Mouse (Mus musculus) fat pad, adult 2 months (tissue): ENCODE measurements around the gene Anapc15-ps.
"Not testable (repeated sequence)": the region's sequence is repeated elsewhere in the genome, so short reads cannot be mapped to it uniquely, and the experiment has no call there.

Experiments used
- DNase-seq: peaks from one replicate; pipeline ENCODE4 v3.0.0-alpha.2; 2011; ENCODE audit warnings: low read depth, low spot score; ENCODE audit errors: extremely low read depth

Gene Anapc15-ps

GRCm38 (mm10) chr10:95634751-95635150 is 38.5 kb downstream of the Anapc15-ps start:
- DNase-seq = no peak

- no peak for DNase-seq
Observed at GRCm38 (mm10) chr10:95634261-95634660, 39.0 kb downstream of the Anapc15-ps start.

GRCm38 (mm10) chr10:95631568-95631967 is 41.7 kb downstream of the Anapc15-ps start:
- no peak for DNase-seq

- no peak for DNase-seq
Observed at GRCm38 (mm10) chr10:95630726-95631345, 42.4 kb downstream of the Anapc15-ps start.

- DNase-seq = not testable (repeated sequence)
Observed at GRCm38 (mm10) chr10:95630166-95630565, 43.1 kb downstream of the Anapc15-ps start.

GRCm38 (mm10) chr10:95628338-95628737 is 44.9 kb downstream of the Anapc15-ps start:
- DNase-seq = no peak

GRCm38 (mm10) chr10:95627381-95627780 is 45.9 kb downstream of the Anapc15-ps start:
- DNase-seq = no peak

GRCm38 (mm10) chr10:95625300-95625699 is 48.0 kb downstream of the Anapc15-ps start:
- DNase-seq = no peak

- DNase-seq = no peak
Observed at GRCm38 (mm10) chr10:95624007-95624406, 49.2 kb downstream of the Anapc15-ps start.

GRCm38 (mm10) chr10:95623518-95623905 is 49.7 kb downstream of the Anapc15-ps start:
- no peak for DNase-seq
